Mouse (Mus musculus): Measurements from ENCODE around the gene Lpp. TPM values are rescaled to one million over a fixed set of nuclear protein-coding genes. Genes with fewer than 3 reads are reported as not detected.
"Not testable (repeated sequence)": the region's sequence is repeated elsewhere in the genome, so short reads cannot be mapped to it uniquely, and the experiment has no call there.

Lpp gene
- polyA plus RNA-seq, 1 experiment from 2014 or later = 17.1 TPM

DNA sequence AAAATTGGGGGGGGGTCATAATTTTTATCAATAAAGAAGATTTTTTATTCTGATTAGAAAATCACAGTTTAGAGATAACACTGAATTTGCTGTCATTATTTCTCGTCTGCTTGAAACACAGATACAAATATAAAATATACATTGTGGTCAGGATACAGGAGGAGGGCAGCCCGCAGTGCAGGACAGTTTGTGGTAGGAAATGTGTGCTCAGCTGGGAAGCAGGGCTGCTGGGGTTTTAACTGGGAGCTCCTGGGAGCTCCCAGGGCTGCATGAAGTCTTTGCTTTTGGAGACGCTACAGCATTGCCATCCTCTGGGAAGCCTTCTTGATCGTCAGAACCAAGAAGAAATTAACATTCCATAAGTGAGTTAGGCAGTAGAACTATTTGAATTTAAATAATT, 571.8 kb downstream of the Lpp start:
- no peak for DNase-seq (ENCODE audit: low spot score)

- no peak for DNase-seq (ENCODE audit: low spot score)
These were observed 573.2 kb downstream of the Lpp start for GRCm38 (mm10) chr16:24966460-24966859.

DNA sequence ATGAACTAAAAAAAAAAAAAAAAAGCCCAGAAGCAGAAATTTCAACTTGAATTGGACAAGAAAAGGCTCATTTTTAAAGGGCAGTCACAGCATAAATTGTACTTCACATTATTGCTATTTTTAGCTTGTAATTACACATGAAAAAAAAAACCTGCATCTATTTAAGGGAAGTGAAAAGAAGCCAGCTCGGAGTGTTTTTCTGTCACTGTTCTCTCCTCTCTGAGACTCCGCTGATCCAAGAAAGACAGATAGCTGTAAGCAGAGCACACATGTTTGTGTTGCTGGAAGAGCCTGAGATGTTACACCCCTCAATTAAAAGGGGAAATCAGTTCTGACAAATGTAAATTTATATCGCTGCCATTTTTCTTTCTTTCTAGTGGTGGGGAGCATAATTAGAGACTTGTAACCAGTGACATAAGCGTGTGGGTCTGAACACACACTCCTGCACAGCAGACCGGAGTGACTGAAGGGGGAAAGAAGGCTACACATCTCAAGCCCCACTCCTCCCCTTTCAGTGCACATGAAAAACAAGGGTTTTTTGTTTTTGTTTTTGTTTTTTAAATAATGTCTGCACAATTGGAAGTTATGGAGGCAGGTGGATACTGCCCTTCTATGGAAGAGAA, 579.8 kb downstream of the Lpp start:
- no peak for DNase-seq (ENCODE audit: low spot score)

GRCm38 (mm10) chr16:24977771-24978170, 584.5 kb downstream of the Lpp start:
- no peak for DNase-seq (ENCODE audit: low spot score)

DNA sequence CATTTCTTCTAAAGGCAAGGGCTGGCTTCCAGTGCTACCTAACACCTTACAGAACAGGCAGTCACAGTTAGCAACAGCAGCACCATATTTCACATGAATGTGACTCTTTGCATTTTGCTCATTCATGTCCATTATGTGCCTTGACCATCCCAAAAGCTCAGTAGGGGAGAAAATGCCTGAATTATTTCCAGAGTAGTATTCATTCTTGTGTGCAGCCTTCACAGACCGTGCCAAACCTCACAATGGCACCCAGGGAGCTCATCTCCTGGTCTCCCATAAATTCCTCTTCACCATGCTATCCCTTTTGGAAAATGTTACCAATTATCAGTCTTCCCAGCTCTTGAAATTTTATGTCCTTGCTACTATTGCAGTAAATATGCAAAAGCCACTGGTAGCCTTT, 584.9 kb downstream of the Lpp start:
- no peak for DNase-seq (ENCODE audit: low spot score)

DNA sequence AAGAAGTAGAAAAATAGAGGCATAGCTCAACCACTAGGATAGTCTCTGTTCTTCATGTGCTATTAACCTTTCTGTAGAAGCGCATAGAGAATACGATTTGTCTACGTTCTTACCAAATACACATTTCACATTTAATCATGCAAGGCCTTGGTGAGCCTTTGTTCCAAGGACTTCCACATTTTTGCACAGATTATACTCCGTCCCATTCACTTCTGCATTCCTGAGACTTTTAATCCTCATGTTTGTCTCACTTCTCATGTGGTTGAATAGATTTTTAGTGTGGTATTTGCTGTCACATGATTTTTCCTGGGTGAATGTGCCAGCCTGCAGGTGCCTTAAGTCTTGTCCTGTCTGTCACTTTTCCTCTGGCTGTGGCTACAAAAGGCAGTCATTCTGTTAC, 586.1 kb downstream of the Lpp start:
- DNase-seq (ENCODE audit: low spot score) = no peak

- no peak for DNase-seq (ENCODE audit: low spot score)
These were observed 589.5 kb downstream of the Lpp start for GRCm38 (mm10) chr16:24982828-24983227.

DNA sequence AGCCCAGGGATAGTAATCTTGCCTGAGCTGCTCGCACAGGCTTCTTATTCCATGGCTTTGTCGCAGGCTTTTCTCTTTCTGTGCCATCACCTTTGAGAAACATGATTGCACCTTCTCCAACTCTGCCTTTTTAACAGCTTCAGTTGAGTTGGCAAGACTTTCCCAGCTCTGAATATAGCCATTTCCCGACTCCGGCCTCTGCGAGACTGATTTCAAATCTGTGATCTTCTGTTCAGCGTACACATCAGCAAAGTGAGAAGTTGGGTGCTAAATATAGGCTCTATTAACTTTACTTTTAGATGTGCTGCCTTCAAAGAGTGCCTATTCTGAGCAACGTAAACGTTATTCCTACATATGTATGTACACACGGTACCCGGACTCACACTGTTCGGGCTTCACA, 597.0 kb downstream of the Lpp start:
- DNase-seq (ENCODE audit: low spot score) = no peak

GRCm38 (mm10) chr16:24991059-24991541, 597.8 kb downstream of the Lpp start:
- DNase-seq (ENCODE audit: low spot score) = no peak

GRCm38 (mm10) chr16:24991995-24992394, 598.7 kb downstream of the Lpp start:
- DNase-seq (ENCODE audit: low spot score) = no peak

DNA sequence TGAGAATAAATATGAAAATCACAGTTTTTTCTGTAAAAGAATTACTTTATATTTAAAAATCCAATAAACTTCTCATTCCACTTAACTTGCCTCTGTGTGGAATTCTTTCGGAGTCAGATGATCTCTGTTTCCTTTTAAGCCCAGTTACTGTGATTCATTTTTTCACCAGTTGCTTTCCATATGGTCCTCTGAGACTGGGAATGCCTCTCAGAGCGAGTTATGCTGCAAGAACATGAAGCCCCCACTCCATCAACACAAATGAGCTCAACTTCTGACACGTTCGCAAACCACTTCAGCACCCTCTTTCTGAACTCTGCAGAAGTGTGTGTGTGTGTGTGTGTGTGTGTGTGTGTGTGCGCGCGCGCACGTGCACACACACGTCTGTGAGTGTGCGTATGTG, 599.2 kb downstream of the Lpp start:
- DNase-seq (ENCODE audit: low spot score) = no peak

GRCm38 (mm10) chr16:25010980-25011877, 617.9 kb downstream of the Lpp start:
- DNase-seq (ENCODE audit: low spot score) = no peak

DNA sequence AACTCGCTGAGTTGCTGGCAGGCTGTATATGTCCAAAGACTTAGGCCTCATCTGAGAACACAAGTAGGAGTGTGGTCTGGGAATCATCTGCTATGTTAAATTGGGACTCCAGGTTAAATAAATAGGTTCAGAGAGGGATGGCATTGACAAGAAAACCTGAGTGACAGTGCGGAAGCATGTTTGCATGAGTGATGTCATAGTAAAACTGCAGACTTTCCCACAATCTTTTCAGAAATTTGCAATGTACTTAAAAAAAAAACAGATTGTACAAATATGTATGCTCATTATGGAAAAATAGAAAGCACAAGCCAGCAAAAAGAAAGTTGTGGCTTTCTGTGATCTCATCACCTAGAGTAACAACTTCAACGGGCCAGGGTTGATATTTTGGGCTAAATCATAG, 619.6 kb downstream of the Lpp start:
- no peak for DNase-seq (ENCODE audit: low spot score)

- DNase-seq (ENCODE audit: low spot score) = no peak
These were observed 623.0 kb downstream of the Lpp start for GRCm38 (mm10) chr16:25016261-25016836.

- no peak for DNase-seq (ENCODE audit: low spot score)
These were observed 623.7 kb downstream of the Lpp start for GRCm38 (mm10) chr16:25017046-25017445.

DNA sequence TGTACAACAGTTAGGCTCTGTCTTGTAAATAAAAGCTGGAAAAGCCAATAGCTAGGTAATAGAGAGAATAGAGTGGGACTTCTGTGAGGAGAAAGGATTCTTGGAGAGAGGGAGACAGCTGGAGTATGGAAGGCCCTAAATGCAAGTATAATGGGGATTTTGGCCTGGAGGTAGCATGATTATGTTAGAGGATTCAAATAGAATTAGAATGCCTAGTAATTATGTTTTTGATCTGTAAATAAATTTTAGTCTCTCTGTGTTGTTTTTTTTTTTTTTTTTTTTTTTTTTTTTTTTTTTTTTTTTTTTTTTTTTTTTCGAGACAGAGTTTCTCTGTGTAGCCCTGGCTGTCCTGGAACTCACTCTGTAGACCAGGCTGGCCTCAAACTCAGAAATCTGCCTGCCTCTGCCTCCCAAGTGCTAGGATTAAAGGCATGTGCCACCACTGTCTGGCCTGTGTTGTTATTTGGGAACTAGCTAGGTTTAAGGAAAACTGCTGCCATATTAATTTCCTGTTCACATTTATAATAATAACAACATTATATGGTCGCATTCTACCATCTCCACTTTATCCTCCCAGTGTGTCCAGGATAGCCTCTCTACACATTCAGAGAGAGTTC, 628.5 kb downstream of the Lpp start:
- DNase-seq (ENCODE audit: low spot score) = not testable (repeated sequence)

DNA sequence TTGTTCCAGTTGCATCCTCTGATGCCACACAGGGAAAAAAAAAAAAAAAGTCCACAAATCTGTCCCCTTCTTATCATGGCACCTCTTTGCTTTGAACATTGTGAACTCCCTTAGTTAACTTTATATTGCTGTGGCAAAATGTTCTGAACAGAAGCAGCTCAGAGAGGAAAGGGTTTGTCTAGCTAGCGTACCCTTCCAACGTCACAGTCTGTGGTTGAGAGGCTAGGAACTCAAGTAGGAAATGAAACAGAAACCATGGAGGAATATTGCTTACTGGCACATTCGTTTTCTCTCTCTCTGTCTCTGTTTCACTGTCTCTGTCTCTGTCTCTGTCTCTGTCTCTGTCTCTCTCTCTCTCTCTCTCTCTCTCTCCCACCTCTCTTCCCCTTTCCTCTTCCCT, 631.3 kb downstream of the Lpp start:
- peak; percentile 9 for DNase-seq (ENCODE audit: low spot score)

- DNase-seq (ENCODE audit: low spot score) = no peak
These were observed 632.9 kb downstream of the Lpp start for GRCm38 (mm10) chr16:25026191-25026590.

DNA sequence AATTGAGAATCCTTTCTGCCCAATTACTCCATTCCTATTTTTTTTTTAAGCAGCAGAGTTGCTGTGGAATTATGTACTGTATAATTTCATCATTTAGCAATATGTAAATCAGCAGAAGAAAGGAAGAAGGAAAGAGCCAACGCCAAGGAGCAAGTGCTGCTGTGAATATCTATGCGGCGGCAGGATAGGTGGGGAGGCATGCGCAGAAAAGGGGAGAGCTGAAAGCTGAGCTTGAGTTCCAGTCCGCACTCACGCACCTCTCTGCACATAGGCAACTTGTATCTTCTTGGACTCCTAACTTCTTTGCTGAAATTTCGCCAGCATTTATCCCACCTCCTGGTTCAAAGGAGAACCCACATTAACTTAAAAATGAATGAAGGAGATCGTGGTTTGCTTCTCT, 636.2 kb downstream of the Lpp start:
- no peak for DNase-seq (ENCODE audit: low spot score)

DNA sequence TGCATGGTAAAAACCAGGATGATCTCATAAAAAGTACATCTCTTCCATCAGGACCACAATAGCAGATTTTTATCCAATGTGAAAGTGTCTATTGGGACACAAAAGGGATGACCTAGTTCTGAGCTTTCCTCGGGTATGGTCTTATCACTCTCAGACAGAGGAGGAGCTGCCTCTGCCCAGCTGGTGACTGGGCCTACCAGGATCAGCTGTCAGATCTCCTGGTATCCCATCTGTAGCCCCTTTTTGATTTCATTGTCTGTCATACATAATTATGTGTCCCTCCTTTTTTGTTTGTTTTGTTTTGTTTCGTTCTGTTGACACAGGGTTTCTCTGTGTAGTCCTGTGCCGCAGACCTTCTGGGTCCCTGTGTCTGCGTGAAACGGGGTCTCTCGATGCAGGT, 644.1 kb downstream of the Lpp start:
- no peak for DNase-seq (ENCODE audit: low spot score)

GRCm38 (mm10) chr16:25038529-25038928, 645.2 kb downstream of the Lpp start:
- no peak for DNase-seq (ENCODE audit: low spot score)

DNA sequence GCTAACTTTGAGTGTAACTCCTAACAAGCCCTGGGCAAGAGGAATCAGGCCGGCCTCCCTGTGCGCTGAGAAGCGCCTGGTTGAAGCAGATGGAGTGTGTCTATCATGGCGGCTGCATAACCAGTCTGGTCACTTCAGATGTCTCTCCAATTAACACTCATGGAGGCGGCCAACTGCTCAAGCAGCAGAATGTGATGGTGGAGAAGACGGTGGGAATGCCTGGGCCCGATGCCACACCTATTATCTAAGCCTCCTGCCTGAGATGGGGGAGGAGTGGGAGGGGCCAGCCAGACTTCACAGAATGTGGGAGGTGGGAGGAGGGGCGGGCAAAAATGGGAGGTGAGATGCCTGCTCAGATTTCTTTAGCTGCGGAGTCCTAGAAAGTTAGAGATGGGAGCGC, 646.6 kb downstream of the Lpp start:
- DNase-seq (ENCODE audit: low spot score) = no peak
